Mouse (Mus musculus): ENCODE data around the gene 2210011C24Rik.
"Not testable (repeated sequence)": the region's sequence is repeated elsewhere in the genome, so short reads cannot be mapped to it uniquely, and the experiment has no call there.

2210011C24Rik gene

DNA sequence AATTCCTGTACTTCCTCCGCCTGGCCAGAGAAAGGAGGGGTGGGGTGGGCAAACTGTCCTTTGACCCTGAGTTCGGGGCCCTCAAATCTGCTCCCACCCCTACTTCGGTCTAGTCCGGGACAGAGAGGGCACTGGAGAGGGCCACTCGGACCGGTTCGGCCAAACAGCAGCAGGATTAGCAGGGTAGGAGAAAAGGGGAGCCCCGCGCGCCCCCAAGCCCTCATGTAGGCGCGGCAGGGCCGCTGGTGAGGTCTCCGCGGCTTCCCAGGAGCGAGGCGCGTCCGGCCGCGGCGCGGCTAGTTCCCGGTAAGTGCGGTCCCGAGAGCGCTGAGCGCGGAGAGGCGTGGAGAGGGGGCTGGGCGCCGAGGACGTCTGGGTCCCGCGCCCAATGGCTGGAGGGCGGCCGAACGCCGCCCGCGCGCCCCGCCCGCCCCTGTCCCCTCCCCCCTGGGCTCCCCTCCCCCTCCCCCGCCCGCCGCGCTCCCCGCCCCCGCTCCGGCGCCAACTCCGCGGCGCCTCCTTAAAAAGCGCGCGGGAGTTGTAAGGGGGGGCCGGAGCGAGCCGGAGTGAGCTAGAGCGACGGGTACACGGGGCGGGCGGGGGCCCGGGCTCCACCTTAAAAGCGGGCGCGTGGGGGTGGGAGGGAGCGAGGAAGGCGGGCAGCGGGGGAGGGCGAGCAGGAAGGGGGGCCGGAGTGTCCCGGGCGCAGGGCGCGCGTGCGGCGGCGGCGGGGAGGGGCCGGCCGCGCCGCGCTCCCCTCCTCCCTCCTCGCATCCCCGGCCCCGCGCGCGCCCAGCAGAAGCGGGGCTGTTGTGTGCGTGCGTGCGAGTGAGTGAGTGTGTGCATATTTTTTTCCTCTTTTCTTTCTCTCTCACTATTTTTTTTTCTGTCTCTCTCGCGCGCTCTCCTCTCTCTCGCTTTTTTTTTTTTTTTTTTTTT, 15.1 kb downstream of the 2210011C24Rik start:
- peak in 1 of 2 experiments; percentile 46 for DNase-seq (ENCODE audit: low read depth in 1 of 2, low spot score in 2 of 2)

DNA sequence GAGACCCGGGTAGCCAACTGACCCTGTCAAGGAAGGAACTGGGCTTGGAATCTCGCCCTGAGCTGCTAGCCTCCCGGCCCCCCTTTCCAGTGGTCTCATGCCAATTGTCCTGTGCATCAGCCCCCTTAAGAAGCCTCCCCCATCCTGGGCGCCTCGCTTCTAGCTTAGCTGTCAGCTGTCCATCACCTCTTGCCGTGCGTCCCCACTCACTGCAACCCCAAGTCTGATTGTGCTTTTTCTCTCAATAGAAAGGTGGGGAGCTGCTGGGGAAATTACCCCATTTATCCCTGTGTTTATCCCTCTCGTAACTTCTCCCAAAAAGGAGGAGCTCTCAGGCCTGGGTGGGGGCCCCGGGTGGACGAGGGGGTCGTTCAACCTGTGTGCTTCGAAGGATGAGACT, 16.0 kb downstream of the 2210011C24Rik start:
- DNase-seq (ENCODE audit: low read depth in 1 of 2, low spot score in 2 of 2) = no peak

DNA sequence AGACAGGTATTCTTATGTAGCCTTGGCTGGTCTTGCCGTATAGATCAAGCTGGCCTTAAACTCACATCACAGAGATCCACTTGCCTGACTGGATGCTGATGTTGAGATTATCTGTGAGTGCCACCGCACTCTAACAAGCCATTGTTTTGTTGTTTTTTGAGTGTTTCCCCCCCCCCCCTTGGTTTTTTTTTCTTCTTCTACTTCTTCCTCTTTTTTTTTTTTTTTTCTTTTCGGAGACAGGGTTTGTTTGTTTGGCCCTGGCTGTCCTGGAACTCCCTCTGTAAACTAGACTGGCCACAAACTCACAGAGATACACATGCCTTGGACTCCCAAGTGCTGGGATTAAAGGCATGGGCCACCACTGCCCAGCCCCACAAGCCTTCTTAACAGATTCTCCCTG, 17.9 kb downstream of the 2210011C24Rik start:
- no peak for DNase-seq (ENCODE audit: low read depth in 1 of 2, low spot score in 2 of 2)

DNA sequence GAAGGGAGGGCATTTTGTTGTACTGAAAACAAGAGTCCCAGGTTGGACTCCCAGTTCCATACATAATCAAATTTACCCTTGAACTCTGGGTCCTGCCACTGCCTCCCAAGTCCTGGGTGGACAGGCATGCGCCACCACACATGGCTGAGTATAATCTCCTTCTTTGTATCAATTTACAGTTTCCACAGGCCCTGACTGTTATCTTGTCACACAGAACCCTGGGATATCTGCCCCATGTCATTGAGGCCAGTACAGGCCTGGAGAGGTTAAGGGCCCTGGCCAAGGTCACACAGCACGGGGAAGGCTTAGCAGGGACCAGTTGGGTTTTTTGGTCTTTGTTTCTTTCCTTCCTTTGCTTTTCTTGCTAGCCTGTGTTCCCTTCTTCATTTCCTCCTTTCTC, 19.5 kb downstream of the 2210011C24Rik start:
- no peak for DNase-seq (ENCODE audit: low read depth in 1 of 2, low spot score in 2 of 2)

DNA sequence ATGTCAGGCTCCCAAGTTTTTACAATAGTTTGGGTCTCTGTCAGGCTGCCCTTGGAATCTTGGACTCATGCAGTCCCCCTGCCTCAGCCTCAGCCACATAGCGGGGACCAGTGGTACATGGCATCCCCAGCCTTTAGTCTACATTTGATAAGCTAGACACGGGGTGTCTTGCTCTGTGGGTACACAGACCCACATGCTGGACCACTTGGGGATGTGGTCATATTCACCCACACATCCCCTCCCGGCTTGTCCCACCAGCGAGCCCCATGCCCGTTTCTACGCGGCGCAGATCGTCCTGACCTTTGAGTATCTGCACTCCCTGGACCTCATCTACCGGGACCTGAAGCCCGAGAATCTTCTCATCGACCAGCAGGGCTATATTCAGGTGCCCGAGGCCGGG, 21.8 kb downstream of the 2210011C24Rik start:
- no peak for DNase-seq (ENCODE audit: low read depth in 1 of 2, low spot score in 2 of 2)

DNA sequence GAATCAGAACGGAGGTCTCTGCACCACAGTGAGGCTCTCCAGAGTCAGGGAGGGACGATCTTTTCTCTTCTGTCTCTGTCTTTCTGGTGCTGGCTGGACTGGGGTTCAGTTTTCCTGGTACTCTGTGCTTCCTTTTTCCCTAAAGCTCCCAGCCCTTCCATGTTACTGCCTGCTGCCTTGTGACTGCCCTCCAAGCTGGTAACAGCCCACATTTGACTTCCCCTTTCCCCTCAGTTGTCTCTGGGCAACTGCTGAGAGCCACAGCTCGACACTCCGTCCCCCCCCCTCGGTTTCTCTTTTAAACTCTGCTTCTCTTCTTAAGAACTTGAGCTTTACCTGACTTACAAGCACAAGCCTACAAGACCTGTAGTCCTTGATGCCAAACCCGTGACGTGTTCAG, 22.7 kb downstream of the 2210011C24Rik start:
- DNase-seq (ENCODE audit: low read depth in 1 of 2, low spot score in 2 of 2) = no peak

DNA sequence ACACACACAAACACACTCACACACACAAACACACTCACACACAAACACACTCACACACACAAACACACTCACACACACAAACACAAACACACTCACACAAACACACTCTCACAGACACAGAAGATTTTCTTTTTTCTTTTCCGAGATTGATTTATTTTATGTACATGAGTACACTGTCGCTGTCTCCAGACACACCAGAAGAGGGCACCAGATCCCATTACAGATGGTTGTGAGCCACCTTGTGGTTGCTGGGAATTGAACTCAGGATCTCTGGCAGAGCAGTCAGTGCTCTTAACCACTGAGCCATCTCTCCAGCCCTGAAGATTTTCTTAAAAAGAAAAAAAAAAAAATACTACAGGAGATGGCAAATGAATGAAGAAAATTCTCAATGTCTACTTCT, 28.7 kb downstream of the 2210011C24Rik start:
- DNase-seq (ENCODE audit: low read depth in 1 of 2, low spot score in 2 of 2) = not testable (repeated sequence)

DNA sequence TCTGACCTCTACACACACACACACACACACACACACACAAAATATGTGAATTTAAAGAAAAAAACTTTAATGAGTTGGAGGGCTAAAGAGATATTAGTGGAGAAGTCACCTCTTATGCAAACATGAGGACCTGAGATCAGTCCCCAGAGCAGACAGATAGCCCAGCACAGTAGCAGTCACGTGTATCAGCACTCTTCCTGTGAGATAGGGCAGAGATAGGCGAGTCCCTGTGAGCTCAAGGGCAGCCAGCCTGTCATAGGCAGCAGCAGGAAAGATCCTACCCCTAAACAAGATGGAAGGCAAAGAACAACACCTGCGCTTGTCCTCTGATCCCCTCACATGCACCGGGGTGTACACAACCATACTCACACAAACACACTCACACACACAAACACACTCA, 29.5 kb downstream of the 2210011C24Rik start:
- DNase-seq (ENCODE audit: low read depth in 1 of 2, low spot score in 2 of 2) = no peak

DNA sequence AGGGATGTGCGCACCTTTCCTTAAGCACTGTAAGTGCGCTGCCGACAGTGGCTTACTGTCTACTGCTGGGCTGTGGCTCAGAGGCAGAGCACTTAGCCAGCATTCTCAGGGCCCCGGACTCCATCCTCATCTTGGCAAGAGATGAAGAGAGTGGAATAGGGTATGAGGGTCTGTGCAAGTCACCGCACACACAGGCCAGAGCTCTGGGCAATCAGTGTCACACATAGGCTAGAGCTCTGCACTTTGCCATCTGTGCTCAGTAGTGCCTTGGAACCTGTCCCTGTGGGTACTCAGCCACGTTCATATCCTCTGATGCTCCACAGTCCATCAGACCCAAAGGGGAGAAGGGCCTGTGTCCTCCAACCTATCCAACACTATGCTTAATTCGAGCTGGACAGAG, 30.4 kb downstream of the 2210011C24Rik start:
- DNase-seq (ENCODE audit: low read depth in 1 of 2, low spot score in 2 of 2) = no peak

DNA sequence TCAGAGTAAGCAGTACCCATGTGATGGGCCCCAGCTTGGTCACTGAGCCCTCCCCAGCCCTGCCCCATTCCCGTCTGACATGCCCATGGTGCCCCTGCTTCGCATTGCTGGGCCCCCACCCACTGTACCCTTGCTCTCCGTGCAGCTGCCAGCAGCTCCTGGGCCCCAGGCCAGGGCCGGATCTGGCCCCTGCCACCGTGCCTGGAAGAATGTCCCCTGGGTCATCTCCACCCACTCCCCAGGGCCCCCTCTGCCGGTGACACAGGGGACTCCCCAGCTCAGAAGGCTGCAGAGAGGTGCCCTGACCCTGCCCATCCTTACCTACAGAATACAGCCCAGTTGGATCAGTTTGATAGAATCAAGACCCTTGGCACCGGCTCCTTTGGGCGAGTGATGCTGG, 31.1 kb downstream of the 2210011C24Rik start:
- no peak for DNase-seq (ENCODE audit: low read depth in 1 of 2, low spot score in 2 of 2)

DNA sequence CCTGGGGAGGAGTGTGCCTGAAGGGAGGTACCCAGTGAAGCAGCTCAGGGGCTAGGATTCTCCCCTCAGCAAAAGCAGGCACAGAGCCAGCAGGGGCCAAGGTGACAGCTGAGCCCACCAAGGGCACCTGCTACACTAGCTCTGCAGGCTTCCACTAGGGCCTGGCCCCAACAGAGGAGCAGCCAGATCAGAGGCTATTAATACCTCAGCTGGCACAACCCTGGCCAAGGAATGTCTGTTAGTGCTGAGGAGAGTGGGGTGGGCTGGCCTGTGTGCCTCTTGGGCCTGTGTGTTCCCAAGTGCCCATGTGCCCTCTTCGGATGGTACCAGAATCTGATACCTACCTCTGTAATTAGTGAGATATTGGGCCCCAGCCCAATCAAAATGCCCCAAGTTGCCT, 31.7 kb downstream of the 2210011C24Rik start:
- no peak for DNase-seq (ENCODE audit: low read depth in 1 of 2, low spot score in 2 of 2)

DNA sequence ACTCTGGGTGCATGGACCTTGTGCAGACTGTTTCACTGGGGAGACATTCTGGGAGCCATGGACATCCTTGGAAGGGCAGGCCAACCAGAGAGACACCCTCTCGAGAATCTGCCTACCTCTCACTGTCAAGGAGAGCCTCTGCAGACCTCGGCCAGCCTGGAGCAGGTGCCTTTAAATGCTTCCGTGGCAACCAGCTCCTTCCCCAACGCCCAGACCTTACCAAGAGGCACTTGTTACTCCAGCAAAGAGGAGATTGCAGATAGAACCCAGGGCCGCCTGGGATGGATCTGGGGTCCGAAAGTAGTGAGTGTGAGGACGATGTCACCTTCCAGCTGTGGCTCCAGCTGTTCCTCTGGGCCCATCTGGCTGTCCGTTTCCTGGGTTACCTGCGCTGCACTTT, 33.8 kb downstream of the 2210011C24Rik start:
- no peak for DNase-seq (ENCODE audit: low read depth in 1 of 2, low spot score in 2 of 2)

DNA sequence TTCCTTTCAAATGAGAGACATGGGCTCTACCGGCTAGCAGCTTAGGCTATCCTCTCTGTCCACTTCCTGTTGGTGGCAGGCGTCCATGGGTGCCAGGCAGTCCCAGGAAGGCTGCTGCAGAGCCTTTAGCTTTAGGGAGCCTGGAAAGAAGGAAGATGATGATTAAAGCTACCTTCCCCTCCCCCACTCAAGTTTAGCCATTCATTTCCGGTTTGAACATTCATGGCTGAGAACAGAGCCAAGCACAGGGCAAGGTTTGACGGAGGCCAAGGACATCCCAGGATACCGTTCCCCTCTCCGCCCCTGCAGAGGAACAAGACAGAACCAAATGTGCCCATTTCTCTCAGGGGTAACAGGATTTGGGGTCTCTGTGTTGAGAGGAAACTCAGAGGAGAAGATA, 34.3 kb downstream of the 2210011C24Rik start:
- no peak for DNase-seq (ENCODE audit: low read depth in 1 of 2, low spot score in 2 of 2)

DNA sequence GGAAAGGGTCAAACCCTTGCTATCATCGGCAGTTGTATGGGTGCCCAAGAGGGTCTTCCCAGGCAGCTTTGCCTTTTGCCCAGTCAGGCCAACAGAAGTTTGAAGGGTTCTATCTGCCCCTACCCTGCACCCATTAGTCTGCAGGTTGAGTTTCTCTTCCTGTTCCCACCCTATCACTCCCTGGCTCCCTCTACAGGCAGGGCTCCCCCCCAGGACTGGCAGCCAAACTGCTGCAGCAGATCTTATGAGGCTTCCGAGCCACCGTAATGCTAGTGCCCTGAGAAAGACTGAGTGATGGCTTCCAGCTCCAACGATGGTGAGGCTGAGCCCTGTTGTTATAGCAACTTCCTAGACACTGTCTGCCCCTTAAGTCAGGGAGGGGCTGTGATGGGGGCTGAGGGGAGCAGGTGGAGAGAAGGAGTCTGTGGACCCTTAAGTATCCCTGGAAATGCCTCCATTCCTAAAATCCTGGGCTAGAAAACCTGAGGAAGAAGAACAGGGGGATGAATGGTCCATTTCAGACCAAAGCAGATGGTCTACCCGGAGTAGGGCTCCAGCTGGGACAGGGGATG, 35.1 kb downstream of the 2210011C24Rik start:
- no peak for DNase-seq (ENCODE audit: low read depth in 1 of 2, low spot score in 2 of 2)

DNA sequence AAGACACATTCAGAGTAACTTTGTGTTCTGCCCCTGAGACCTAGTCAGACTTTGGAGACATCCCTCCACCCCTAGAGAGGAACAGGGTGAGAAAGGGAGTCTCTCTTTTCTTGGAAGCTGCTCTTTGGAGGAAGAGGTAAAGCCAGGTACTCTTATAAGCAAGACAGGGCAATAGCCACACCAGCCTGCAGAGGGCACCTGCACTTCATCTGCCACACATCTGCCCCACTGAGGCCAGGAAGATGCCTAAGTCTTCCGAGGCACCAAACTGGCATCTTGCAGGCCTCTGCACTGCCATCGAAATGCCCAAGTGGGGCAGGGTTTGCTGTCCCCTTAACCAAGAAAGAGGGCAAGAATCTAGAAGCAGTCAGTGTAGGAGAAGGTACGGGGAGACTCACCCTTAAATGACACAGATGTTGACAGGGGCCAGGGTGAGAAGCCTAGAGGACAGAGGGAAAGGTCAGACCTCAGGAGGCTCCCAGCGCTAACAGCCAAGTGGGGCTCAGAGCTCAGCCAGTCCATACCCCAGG, 35.8 kb downstream of the 2210011C24Rik start:
- no peak for DNase-seq (ENCODE audit: low read depth in 1 of 2, low spot score in 2 of 2)

DNA sequence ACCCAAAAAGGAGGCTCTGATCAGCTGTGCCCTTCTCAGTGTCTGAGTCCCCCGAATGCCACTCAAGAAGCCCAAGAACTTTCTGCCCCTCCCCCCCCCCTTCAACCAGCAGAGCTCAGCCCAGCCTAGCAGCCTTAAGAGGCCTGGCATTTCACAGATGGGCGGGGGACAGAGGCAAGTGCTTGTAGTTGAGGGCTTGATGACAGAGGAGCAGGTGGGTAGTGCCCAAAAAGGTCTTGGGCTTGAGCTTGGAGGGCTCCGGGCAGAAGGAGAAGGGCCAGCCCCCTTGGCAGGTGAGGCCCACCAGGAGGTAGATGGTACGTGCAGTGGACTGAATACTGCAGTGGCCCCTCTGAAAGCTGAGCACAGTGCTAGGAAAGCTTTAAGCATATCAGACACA, 37.5 kb downstream of the 2210011C24Rik start:
- no peak for DNase-seq (ENCODE audit: low read depth in 1 of 2, low spot score in 2 of 2)

DNA sequence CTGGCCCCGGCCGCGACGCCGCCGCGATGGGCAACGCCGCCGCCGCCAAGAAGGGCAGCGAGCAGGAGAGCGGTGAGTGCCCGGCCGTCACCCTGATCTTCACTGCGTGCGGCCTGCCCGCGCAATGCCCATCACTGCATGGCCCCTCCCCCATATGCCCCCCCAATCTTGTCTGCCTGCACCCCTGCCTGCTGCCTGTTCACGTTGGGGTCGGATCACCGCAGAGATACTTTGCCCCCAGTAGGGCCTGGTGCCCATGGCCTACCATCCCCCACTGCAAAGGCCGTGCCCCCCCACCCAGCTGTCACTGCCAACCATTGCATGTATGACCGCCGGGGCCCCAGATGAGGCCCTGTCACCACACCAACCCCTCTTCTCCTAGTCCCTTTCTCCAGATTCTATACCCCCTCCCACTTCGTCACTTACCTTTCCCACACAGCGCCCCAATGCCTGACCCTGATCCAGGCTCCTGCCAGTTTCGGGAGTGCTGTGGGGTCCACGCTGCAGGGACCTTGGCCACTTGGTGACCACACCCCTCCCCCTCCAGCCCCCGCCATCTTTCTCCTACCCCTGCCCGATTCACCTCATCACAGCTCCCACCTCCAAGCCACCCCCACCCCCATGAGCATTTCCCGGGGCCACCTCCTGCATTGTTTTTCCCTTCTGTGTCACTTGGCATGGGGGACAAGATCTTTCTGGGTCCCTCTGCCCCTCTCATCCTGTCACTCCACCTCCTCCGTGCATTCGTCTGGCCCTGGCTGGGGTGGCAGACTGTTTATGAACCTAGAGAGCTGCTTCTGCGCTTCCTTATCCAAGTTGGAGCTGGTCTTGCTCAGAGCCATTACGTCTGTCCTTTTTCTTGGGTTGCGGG, 38.6 kb downstream of the 2210011C24Rik start:
- no peak for DNase-seq (ENCODE audit: low read depth in 1 of 2, low spot score in 2 of 2)

DNA sequence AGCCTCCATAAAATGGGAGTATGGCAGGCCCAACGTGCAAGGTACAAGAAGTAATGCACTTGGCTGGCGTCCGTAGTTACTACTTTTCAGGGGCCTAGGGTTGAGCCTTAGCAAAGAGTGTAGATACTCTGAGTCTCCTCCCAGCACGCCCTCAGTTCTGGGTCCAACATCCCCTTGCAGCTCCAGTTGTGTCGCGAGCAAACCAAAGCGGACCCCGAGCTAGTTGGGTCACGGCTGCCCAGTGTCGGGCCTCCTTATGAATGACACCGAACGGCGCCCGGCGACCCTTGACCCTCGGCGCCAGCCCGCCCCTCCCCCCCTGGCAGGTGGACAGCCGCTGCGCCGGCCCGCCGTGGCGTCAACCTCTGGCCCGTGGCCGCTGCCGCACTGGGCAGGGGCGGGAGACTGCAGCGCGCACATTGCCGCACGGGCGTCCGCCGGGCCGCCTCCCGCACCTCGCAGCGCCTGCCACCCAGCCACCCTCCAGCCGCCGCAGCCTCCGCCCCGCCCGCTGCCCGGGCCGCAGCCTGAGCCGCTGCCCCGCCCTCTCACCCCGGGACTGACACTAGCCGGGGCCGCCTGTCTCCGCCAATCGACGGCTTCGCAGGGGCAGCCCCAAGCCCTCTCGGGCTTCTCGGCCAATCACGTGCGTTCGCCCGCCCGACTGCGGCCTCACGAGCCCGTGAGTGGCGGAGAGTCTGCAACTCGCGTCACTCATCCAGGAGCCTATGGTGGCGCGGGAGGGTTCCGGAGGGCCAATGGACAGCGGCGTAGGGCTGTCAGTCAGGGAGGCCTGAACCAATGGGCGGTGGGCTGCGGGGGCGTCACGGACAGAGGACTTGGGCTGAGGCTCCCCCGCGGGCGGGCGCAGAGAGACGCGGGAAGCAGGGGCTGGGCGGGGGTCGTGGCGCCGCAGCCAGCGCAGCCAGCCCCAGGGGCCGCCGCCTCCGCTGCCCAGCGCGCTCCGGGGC, 39.5 kb downstream of the 2210011C24Rik start, which contains the start of gene Prkaca:
Gene Prkaca, plus strand, starts transcription at position 844 of the 971 bp plus-strand sequence.
- DNase-seq (ENCODE audit: low read depth in 1 of 2, low spot score in 2 of 2) = peak; percentile 94 to 95

DNA sequence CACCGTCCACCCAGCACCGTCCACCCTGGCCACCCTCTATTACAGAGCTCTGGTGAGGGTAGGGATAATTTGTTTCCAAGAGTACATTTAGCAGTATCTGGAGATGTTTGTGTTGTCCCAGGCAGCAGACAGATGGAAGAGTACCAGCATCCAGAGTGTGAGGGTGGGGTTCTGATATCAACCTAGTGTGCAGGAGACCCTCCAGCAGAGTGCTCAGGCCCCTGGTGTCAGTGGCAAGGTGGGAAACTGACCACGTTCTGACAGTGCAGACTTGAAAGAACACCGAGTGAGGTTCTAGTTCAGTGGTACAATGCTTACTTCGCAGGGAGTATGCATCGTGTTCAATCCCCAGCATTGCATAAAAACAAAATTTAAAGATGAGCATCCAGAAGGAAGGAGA, 40.3 kb downstream of the 2210011C24Rik start:
- DNase-seq (ENCODE audit: low read depth in 1 of 2, low spot score in 2 of 2) = no peak

DNA sequence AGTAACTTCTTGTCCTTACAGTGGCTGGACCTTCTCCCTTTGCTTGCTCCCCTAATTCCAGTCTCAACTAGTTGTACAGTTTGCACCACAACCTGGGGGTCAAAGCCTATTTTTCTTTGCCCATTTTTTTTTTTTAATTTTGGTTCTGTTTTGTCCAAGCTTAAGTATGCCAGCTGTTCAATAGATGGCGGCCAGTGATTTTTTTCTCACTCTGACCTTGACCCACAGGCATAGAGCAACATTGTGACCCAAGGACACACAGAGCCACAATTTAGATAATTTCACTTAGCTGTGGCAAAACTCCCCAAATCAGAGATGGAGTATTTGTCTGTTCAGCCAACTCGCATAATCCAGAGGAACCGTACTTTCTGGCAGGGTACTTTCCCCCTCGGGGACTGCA, 40.9 kb downstream of the 2210011C24Rik start:
- DNase-seq (ENCODE audit: low read depth in 1 of 2, low spot score in 2 of 2) = no peak

Data from monocyte, adult 2 months (primary cell).